Mouse (Mus musculus) lung, embryonic 14.5 days (tissue): ENCODE measurements around the gene Ttc23l. TPM values are rescaled to one million over a fixed set of nuclear protein-coding genes. Genes with fewer than 3 reads are reported as not detected.
"Not testable (repeated sequence)": the region's sequence is repeated elsewhere in the genome, so short reads cannot be mapped to it uniquely, and the experiment has no call there.

Source experiments
- ATAC-seq: fragments of 200-750 bp; cut with Nextera tagmentation; 2 replicates; pipeline ENCODE4 v1.8.0; 2017; ENCODE audit warnings: mild to moderate bottlenecking, moderate TSS enrichment, moderate library complexity; ENCODE audit not compliant: insufficient read depth
- DNase-seq: peaks from one replicate; pipeline ENCODE4 v3.0.0-alpha.2; 2015
- H3K27ac ChIP-seq: fragments of 300-500 bp; sonication (generic); 2 replicates; pipeline ENCODE4 v1.5.1; 2014; ENCODE audit warnings: low read depth, mild to moderate bottlenecking, moderate library complexity
- H3K27me3 ChIP-seq: fragments of 300-500 bp; sonication (generic); 2 replicates; pipeline ENCODE4 v1.6.1; 2014; ENCODE audit warnings: low read length, control low read depth; ENCODE audit not compliant: insufficient read depth
- H3K36me3 ChIP-seq: fragments of 300-500 bp; sonication (generic); 2 replicates; pipeline ENCODE4 v1.6.1; 2014; ENCODE audit warnings: control low read depth; ENCODE audit not compliant: insufficient read depth
- H3K4me1 ChIP-seq: fragments of 300-500 bp; sonication (generic); 2 replicates; pipeline ENCODE4 v1.6.1; 2014; ENCODE audit warnings: antibody characterized with exemption, control low read depth; ENCODE audit not compliant: insufficient read depth
- H3K4me2 ChIP-seq: fragments of 300-500 bp; sonication (generic); 2 replicates; pipeline ENCODE4 v1.6.1; 2014; ENCODE audit warnings: mild to moderate bottlenecking
- H3K4me3 ChIP-seq: fragments of 300-500 bp; sonication (generic); 2 replicates; pipeline ENCODE4 v1.5.1; 2014; ENCODE audit warnings: low read depth, low read length
- H3K9ac ChIP-seq: fragments of 300-500 bp; sonication (generic); 2 replicates; pipeline ENCODE4 v1.6.1; 2014
- H3K9me3 ChIP-seq: fragments of 300-500 bp; sonication (generic); 2 replicates; pipeline ENCODE4 v1.6.1; 2016; ENCODE audit warnings: low read depth, low read length, control low read depth
- CTCF ChIP-seq: IDR thresholded peaks from 2 replicates; pipeline ENCODE4 v1.5.1; 2016; ENCODE audit warnings: antibody characterized with exemption, low read depth
- WGBS: fragments of 180-500 bp; shearing (Covaris S2); extraction: QIAGEN DNeasy Blood & Tissue Kit; methylation state at CpG from one replicate; pipeline ENCODE4 v1.1.7; 2014; 5-methylcytosine and 5-hydroxymethylcytosine counted together
- polyA plus RNA-seq: library from polyadenylated mRNA; unstranded; fragments of >200 nt; fragmentation: Nextera tagmentation; extraction: Ambion mirVana; gene quantifications from 2 replicates; pipeline ENCODE4 v1.2.1, GENCODE M21; 2014

Gene Ttc23l
- polyA plus RNA-seq, 1 experiment from 2014 or later, result not detected

- Histone ChIP-seq H3K4me3 (no peak overlapping the region), H3K4me1 (no peaks in the 10 kb centered on the region), H3K9me3 (no peaks in the 10 kb centered on the region), H3K27me3 (no peaks in the 10 kb centered on the region), H3K27ac (no peak overlapping the region), H3K36me3 (no peaks in the 10 kb centered on the region), H3K9ac (no peak overlapping the region), H3K4me2 (no peak overlapping the region)
- TF ChIP-seq CTCF, result no peak
- 86% methylated on average over 7 of the region's 7 CpGs for WGBS
- ATAC-seq, result no peak
- no peak for DNase-seq
These were observed 1.5 kb upstream of the Ttc23l start for GRCm38 (mm10) chr15:10560005-10560404.

GRCm38 (mm10) chr15:10554336-10554735 is 4.1 kb downstream of the Ttc23l start:
- Histone ChIP-seq H3K36me3 (no peaks in the 10 kb centered on the region), H3K4me1 (no peaks in the 10 kb centered on the region), H3K4me2 (no peak overlapping the region), H3K27me3 (no peaks in the 10 kb centered on the region), H3K4me3 (no peak overlapping the region), H3K27ac (no peak overlapping the region), H3K9me3 (no peaks in the 10 kb centered on the region), H3K9ac (no peak overlapping the region)
- ATAC-seq, result no peak
- no peak for DNase-seq
- no peak for TF ChIP-seq CTCF

GRCm38 (mm10) chr15:10540271-10541088 is 18.0 kb downstream of the Ttc23l start:
- WGBS, result 74% methylated on average over 16 of the region's 16 CpGs
- peak; percentile 4 for DNase-seq
- no peak for TF ChIP-seq CTCF
- H3K27ac ChIP-seq, result no peak overlapping the region
- no peak overlapping the region for H3K4me3 ChIP-seq
- H3K4me2 ChIP-seq, result no peak overlapping the region
- H3K4me1 ChIP-seq, result no peaks in the 10 kb centered on the region
- H3K36me3 ChIP-seq, result no peaks in the 10 kb centered on the region
- H3K9me3 ChIP-seq, result no peaks in the 10 kb centered on the region
- H3K9ac ChIP-seq, result no peak overlapping the region
- ATAC-seq, result no peak
- H3K27me3 ChIP-seq, result no peaks in the 10 kb centered on the region

- H3K27me3 ChIP-seq, result no peaks in the 10 kb centered on the region
- no peak for ATAC-seq
- 83% methylated on average over 7 of the region's 7 CpGs for WGBS
- DNase-seq, result no peak
- no peak overlapping the region for H3K4me2 ChIP-seq
- no peak overlapping the region for H3K27ac ChIP-seq
- H3K36me3 ChIP-seq, result no peaks in the 10 kb centered on the region
- H3K9me3 ChIP-seq, result no peaks in the 10 kb centered on the region
- no peaks in the 10 kb centered on the region for H3K4me1 ChIP-seq
- no peak overlapping the region for H3K9ac ChIP-seq
- no peak for TF ChIP-seq CTCF
- H3K4me3 ChIP-seq, result no peak overlapping the region
These were observed 22.5 kb downstream of the Ttc23l start for GRCm38 (mm10) chr15:10535969-10536368.

GRCm38 (mm10) chr15:10534591-10534990 is 23.9 kb downstream of the Ttc23l start:
- no peak for TF ChIP-seq CTCF
- no peak overlapping the region for H3K9ac ChIP-seq
- 78% methylated on average over 5 of the region's 5 CpGs for WGBS
- ATAC-seq, result no peak
- no peaks in the 10 kb centered on the region for H3K36me3 ChIP-seq
- H3K27me3 ChIP-seq, result no peaks in the 10 kb centered on the region
- DNase-seq, result no peak
- H3K27ac ChIP-seq, result no peak overlapping the region
- H3K9me3 ChIP-seq, result no peaks in the 10 kb centered on the region
- no peaks in the 10 kb centered on the region for H3K4me1 ChIP-seq
- no peak overlapping the region for H3K4me3 ChIP-seq
- H3K4me2 ChIP-seq, result no peak overlapping the region

GRCm38 (mm10) chr15:10533361-10533760 is 25.1 kb downstream of the Ttc23l start:
- not testable (repeated sequence) for H3K4me1 ChIP-seq, H3K36me3 ChIP-seq, ATAC-seq, H3K4me2 ChIP-seq, H3K27ac ChIP-seq, H3K9me3 ChIP-seq, DNase-seq, H3K4me3 ChIP-seq, H3K9ac ChIP-seq, H3K27me3 ChIP-seq
- WGBS, result 84% methylated on average over 10 of the region's 10 CpGs

GRCm38 (mm10) chr15:10531352-10531751 is 27.1 kb downstream of the Ttc23l start:
- Histone ChIP-seq H3K9ac (no peak overlapping the region), H3K4me1 (no peaks in the 10 kb centered on the region), H3K36me3 (no peaks in the 10 kb centered on the region), H3K27ac (no peak overlapping the region), H3K27me3 (no peaks in the 10 kb centered on the region), H3K4me2 (no peak overlapping the region), H3K9me3 (no peaks in the 10 kb centered on the region), H3K4me3 (no peak overlapping the region)
- TF ChIP-seq CTCF, result no peak
- DNase-seq (no peak), ATAC-seq (no peak)
- WGBS, result 70% methylated on average over 4 of the region's 4 CpGs
